Mouse (Mus musculus): ENCODE data around the gene Fez2.

GRCm38 (mm10) chr17:78465500-78465899, 47.5 kb upstream of the Fez2 start:
- no peak for TF ChIP-seq CTCF (IDR thresholded peaks at IDR 0.05; ENCODE audit: low read depth, low read length)
- TF ChIP-seq EP300 (IDR thresholded peaks at IDR 0.05; ENCODE audit: insufficient read depth, low read depth, low read length) = no peak
